Mouse (Mus musculus): ENCODE measurements at regions not wholly inside any gene's neighbourhood (a gene's known extent, or its start where the extent isn't known, plus 50 kb on each side); places are given as distances from the start of the nearest gene placed in this dataset.

DNA sequence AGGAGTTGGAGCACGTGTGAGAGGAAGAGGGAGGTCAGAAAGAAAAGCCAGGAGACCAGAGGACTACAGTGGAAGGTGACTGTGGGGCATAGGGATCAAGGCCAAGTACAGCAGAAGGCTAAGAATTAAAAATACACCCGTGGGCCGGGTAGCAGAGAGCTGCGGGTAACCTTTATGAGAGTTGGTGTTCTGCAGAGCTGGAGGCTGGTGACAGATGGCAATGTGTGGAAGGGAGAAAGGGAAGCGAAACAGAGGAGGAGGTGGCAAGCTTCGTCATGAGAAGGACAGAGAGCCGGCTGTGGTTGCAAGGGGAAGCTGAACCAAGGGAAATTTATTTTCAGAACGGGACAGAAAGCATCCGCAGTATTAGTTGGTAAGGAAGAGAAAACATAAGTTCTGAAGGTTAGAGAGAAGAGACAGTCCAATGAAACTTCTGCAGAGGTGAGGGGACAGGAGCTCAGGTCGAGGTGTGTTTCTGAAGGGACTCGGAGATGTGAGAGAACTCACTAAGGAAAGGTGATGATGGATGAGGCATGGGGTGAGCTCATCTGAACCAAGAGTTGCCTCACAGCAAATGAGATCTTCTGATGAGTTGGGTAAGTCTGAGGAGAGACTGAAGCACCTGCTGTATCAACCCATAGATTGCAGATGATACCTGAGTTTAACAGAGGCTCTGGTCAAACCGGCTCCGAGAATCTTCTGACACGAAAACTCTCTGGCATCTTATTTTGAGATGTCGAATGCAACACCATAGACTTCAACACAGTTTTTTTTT lies 200.6 kb downstream of the Gm10260 start:
- DNase-seq (ENCODE audit: low spot score in 2 of 2), result peak; percentile 53 to 75

DNA sequence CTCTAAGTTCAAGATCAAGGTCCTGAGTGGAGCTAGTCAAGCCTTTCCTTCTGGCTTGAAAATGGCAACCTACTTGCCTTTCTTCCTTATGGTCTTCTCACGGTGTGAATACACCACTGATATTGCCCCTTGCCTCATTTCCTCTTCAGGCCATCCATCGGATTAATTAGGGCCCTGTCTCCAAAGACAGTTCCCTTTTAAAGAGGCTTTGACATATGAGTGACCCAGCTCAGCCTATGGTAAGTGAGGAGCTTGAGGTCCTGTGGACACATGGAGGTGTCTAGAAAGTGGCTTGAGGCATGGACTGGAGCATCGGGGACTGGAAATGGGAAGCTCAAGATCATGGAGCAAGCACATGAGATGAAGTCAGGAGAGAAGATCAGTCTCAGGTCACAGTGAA lies 201.5 kb downstream of the Gm10260 start:
- DNase-seq (ENCODE audit: low spot score in 2 of 2), result no peak

DNA sequence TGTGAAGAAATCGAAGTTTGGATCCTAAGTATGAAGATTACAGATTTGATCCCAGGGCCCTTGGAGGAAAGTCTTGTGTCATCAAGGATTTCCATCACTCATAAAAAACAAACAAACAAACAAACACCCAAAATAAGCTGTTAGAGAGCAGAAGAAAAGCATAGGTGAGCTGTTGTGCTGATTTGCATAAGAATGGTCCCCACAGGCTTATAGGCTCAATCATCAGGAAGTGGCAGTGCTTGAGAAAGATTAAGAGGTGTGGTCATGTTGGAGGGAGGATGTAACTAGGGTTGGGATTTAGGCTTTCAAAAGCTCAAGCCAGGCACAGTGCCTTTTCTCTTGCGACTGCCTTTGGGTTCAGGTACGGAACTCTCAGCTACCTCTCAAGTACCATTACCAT lies 205.1 kb downstream of the Gm10260 start:
- DNase-seq (ENCODE audit: low spot score in 2 of 2), result no peak

DNA sequence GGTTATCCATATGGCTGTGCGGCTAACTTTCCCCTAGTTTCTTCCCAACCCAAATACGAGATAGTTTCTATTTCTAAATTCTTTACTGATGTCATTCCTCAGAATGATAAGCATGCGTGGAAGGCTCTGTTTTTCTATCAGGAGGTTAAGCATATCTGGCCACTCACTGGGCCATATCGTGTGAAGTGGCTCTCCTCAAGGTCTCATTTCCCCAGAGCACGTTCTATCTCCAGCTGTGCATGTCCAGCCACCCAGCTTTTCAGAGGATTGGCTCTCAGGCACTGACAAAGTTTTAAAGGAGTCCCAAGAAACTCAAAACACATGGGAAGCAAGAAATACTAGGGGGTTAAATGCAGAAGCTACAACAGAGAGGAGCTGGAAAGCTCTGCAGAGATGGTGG lies 205.8 kb downstream of the Gm10260 start:
- no peak for DNase-seq (ENCODE audit: low spot score in 2 of 2)

DNA sequence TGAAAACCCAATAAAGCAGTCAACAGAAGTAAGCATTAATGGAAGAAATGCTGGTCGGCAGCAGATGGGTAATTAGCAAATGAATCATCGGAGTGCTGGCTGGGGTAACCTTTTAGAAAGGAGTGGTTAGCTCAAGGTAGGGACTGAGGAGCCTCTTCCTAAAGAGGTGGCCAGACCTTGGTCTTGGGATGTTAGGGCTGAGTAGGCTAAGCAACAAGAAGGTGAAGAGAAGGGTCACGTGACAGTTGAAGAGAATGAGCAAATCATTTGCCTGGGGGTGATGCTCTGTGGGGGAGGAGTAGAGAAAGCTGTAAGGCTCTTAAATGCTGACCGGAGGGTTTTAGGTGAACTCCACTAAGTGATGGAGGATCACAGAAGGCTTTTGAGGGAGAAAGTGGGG lies 208.2 kb downstream of the Gm10260 start:
- no peak for DNase-seq (ENCODE audit: low spot score in 2 of 2)

DNA sequence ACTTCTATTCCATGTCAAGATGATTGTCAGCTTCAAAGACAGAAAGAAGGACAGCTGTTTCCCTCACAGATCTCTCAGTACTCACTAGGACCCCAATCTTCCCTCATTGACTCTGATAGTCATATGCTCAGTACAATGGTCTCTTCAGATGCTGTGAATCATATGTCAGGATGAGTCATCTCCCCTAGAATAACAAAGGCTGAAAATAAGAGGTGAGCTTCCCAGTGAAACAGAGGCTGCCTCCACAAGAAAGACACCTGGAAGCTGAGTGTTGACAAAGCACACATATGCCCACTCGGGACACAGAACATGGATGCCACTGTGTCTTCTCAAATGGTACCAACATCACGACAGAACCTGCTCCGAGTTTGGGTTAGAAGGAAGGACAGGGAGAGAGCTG lies 209.6 kb downstream of the Gm10260 start:
- DNase-seq (ENCODE audit: low spot score in 2 of 2), result no peak

DNA sequence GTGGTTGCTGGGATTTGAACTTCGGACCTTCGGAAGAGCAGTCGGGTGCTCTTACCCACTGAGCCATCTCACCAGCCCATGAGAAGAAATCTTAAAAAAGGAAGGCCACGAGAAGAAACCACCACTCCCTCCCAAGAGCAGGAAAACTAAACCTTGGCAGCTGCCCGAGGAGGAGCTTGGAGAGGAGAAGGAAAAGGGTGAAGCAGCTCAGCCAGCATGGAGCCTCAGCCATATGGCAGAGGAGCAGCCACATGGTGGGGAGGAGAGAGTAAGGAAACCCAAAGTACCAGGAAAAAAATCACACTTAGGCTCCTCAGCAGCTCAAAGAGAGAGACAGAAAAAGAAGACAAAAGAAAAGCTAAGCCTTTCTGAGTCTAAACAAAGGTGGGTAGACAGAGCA lies 210.3 kb downstream of the Gm10260 start:
- DNase-seq (ENCODE audit: low spot score in 2 of 2), result no peak

DNA sequence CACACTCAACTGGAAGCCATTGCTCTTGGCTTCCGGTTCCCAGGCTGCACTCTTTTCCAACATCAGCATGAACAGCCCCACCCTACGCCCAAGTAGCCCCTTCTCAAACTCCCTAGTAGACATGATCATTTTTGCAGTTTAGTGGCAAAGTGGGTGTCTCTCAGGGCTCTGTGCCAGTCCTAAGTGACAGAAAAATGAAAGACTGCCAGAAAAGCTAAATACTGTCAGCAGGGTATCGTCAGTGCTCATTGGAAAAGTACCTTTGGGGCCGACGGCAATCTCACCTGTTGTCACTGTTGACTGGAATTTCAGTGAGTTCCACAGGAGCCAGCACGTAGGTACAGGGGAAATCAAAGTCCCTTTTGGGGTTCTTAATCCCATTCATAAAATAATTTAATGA lies 211.0 kb downstream of the Gm10260 start:
- no peak for DNase-seq (ENCODE audit: low spot score in 2 of 2)

DNA sequence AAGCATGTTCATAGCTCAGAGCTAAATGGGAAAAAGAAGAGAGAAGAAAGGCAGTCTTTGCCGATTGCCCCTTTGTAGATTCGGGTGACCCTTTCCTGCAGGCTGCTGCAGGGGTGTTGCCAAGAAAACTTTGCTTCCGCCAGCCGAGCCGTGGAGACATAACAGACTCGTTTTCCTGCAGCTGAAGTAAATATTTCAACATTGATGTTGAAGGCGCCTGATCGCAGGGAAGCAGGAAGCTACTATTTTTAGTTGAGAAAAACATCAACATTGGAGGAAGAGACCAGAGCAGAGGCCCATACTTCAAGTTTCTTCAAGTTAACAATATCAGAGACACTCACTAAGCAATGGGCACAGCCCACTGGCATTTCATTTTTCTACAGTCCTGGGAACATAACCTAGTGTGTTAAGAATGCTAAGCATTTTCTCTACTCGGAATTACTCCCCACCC lies 211.9 kb downstream of the Gm10260 start:
- peak in 1 of 2 experiments; percentile 37 for DNase-seq (ENCODE audit: low spot score in 2 of 2)

DNA sequence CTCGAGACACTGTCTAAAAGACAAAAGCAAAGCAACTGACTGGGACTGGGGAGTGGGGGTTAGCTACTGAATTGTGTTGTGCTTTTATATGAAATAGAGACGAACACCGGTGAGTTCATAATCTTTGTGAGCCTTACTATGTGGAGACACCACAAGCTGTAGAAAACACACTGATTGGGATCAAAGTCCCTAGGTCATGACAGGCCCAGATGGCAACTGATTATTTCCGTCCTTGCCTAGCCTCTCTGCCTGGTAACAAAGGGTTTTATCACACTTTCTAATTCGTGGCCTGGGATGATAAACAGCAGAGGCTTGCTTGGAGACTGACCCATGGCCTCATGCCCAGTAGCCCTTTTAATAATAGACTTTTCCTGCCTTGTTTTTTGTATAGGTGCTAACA lies 213.5 kb downstream of the Gm10260 start:
- DNase-seq (ENCODE audit: low spot score in 2 of 2), result no peak

DNA sequence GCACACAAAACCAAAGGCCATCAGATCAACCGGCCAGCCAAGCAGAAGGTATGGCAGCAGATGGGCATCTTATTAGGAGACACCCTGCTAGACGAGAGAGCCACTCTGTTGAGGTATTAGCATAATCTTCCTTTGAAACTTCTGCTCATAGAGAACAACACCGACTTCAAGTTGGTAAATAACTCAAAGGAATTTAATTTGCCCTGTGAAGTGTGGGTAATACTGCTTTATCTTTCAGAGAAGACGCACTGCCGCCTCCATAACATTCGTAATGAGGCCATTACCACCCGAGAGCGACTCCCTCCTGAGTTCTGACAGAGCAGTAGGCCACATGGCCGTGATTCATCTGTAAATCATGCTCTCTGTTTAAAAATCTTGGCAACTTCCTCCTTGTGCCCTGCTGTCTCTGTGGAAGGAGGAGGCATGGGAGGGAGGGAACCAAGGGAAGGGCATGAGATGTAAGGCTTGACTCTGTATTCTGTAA lies 214.4 kb downstream of the Gm10260 start:
- no peak for DNase-seq (ENCODE audit: low spot score in 2 of 2)

DNA sequence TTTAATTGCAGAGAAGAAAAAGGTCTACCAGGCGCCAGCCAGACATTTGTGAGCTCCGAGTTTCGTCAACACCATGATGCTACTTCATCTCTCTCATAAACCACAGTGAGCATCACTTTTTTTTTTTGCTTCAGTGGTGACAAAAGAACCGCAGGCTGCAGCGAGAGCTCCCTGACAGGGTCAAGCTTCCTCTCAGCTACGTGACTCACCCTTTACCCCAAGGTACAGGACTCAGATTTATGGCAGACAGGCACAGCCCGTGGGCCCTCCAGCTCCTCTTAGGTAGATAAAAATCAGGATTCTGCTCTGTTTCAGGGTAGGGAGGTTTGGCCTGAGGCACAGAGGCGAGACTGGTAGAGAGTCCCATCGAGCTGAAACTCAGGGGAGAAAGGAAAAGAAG lies 220.7 kb downstream of the Gm10260 start:
- DNase-seq (ENCODE audit: low spot score in 2 of 2), result no peak

DNA sequence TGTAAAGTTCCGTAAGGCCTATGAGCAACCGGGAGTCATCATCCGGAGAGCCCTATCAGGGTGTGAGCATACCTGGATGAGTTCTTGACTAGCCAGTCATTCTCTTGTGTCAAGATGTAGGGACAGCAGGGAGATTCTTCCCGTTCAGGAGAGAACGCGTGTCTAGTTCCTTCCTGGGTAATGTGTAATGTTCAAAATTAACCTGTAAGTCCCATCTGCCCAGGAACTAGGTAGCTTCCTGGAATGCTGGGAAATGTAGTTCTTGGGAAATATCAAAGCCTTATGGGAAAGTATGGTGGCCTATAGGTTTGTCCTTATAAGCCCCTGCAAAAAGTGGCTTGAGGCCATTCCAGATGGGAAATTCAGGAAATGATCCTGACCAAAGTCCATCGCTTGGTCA lies 222.0 kb downstream of the Gm10260 start:
- DNase-seq (ENCODE audit: low spot score in 2 of 2), result no peak

DNA sequence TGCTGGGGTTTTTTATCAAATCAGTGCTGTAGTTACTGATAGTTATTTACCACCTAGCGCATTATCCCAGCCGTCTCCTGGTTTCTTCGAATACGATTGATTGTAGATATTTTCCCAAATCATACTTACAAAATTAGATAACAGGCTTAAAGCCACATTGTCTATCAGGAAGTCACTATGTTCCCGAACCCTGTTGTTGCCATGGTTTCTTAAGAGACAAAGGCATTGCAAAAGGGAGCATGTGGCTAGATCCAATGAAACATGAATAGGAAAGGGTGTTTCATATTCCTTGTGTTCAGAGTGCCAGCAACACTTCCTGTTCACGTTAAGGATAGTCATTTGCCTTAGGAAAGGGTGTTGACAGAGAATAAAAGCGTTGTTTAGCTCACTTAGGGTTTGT lies 222.7 kb downstream of the Gm10260 start:
- DNase-seq (ENCODE audit: low spot score in 2 of 2), result no peak

DNA sequence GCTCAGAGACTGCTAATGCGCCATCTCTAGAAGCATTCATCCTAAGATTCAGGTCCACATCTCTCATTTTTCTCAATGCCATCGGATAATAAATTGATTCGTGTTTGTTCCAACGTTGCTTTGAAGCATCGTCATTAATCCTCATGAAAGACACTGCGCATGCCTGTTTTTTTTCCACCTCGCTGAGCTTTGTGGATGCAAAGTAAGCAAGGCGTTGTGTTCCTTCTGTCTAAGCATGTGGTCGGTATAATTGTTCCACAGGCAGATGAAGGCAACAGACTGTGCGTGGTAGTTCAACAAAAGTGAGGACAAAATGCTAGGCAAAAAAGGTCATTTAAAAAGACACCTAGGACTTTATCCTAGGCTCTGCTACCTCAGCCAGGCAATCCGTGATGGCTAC lies 223.2 kb downstream of the Gm10260 start:
- DNase-seq (ENCODE audit: low spot score in 2 of 2), result no peak

DNA sequence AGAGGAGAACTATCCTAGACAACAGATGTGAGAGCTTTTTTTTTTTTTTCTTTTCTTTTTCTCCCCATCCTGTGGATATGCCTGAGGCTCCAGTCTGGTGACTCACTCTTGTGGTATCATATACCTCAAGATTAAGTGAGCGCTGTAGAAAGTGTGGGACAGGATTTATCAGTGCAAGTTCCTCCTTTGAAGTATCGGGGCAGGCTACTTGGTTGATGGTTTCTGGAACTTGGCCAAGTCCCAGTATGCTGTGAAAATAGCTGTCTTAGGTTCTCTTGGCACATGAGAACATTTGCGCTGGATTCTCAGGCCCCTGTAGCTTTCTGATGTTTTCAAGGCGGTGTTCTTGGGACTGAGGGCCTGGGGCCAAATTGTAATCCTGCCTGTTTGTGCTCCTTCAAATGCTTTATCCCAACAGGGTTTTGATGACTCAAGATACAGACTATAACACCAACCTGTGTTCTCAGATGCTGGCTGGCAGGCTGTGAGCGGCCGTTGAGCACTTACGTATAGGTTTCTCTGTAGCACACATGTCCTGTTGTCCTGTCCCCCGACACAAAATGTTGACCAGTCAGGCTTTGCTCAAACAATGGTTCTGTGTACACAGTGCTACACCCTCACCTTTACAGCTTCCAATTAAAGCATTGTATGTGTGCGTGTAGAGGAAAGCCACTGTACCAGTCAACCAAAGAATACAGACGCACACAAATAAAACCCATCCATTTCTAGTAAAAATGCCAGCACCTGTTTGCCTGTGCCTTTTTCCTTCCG lies 226.4 kb downstream of the Gm10260 start:
- no peak for DNase-seq (ENCODE audit: low spot score in 2 of 2)

DNA sequence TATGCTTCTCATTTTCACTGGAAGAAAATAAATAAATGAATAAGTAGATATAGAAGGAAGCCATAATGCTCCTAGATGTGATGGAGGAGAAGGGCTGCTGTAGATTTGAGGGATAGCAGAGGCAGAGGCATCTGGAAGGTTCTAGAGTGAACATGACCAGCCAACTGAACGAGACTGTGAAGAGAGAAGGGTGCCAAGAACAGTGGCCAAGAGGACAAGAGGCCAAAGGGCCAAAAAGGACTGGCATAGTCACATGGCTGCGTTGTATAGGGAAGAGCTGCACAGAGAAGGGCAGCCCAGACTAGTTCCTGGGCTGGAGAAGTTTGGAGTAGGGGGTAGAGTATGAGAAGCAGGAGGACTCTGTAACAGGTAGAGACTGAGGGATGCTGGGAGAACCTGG lies 229.3 kb downstream of the Gm10260 start:
- DNase-seq (ENCODE audit: low spot score in 2 of 2), result no peak

DNA sequence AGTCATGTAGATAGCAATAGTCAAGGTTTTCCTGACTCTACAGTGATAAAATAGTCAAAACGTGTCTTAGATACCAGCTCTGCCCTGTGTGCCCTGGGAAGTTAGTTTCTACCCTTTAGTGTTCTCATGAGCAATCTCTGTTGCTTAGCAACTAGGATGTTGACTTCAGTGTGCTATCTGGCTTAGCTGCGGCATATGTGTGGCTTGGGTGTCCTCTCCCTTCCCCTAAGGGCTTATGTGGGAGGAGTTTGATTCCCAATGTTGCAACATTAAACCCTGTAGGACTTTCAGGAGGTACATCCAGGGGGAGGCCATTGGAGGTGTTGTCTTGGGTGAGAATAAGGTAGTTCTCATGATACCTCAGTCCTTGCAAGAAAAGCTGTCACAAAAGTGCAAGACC lies 229.9 kb downstream of the Gm10260 start:
- DNase-seq (ENCODE audit: low spot score in 2 of 2), result no peak

DNA sequence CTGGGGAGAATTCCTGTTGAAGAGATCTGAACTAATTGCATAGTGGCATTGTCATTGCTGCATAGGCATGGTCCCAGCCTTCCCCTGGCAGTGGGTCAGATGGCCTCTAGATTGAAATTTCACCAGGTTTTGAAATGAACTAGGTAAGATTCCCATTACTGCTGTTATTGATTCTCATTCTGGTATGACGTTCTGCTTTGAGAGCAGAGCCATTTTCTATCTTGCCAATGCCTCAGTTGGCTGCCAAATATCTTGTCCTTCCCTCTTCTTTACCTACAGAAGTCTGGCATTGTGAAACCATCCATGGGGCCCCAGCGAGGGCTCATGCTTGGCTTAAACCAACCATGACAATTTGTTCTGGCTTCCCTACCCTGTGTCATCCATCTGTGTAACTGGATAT lies 232.5 kb downstream of the Gm10260 start:
- no peak for DNase-seq (ENCODE audit: low spot score in 2 of 2)

DNA sequence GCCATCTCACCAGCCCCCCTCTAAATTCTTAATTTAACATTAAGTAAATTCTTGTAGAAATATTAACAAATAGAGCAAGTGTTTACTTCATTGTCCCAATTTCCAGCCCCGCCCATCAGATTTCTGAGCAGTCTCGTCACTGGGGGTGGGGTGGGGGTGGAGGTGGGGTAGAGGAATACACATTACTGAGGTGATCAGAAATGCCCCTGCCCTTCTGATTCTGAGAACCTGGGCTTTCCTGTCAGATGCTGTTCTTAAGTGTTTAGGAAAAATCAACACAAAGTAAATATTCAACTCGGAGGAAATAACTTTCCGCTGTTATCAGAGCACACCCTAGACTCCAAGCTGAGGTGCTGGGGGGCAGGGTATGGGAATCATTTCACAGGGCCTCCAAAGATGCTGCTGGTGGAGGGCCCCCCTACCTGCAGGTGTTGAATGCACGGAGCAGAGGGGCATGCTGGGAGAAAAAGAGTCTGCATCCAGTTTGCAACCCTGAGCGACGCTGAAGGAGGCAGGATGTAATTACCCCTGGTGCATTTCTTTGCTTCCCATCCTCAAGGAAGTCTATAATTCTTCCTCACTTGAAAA lies 235.5 kb downstream of the Gm10260 start:
- no peak for DNase-seq (ENCODE audit: low spot score in 2 of 2)

DNA sequence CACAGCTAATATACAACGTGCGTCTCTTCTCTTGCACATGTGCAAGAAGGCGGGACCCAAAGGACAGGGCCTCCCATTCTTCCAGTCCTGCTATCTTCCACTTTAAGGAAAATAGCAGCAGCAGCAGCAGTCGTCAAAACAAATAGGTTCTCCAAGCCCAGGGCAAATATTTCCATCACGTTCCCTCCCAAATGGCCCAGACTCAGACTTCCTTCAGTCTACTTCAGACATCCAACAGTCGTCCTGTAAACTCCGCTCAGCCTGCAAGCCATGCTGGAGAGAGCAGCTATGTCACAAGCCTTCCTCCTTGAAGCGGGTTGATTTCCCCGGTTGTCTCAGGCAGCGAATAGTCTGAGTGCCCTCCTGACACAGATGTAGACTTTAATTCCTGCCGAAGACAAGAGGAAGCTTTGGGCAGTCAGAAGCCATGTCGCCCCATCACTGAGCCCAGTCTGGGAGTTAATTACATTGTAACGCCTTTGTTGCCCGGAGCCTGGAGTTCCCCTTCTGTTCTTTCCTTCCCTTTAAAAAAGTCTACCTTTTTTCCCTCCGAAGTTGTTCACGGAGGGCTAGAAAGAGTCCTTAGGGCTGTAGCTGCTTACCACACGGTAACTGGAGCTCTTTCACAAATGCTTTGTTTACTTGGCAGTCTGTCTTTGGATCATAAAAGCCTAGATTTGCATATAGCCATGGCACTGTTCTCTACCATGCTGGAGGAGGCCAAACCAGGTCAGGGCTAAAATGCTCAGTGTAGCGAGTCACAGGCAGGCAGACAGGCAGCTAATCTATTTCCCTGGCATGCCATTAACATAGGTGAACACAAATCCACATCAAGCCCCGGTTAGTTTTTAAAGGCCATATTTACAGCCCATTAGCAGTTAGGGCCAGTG lies 236.7 kb downstream of the Gm10260 start:
- DNase-seq (ENCODE audit: low spot score in 2 of 2), result no peak

Data from frontal cortex, postnatal 10 days (tissue).